Mouse (Mus musculus) G1E (cell line): ENCODE data around the gene Ppp1r3g. TPM values are rescaled to one million over a fixed set of nuclear protein-coding genes. Genes with fewer than 3 reads are reported as not detected.

ENCODE experiments used
- ATAC-seq: 2 replicates; pipeline ENCODE4 v1.8.0; 2016; ENCODE audit warnings: mild to moderate bottlenecking; ENCODE audit not compliant: insufficient number of reproducible peaks, poor library complexity, low FRiP score, severe bottlenecking; ENCODE audit errors: extremely low read depth
- DNase-seq: peaks from one replicate; pipeline ENCODE4 v3.0.0; 2012; ENCODE audit warnings: low spot score
- H3K27me3 ChIP-seq: 2 replicates; pipeline ENCODE4 v1.6.1; 2012; ENCODE audit warnings: mild to moderate bottlenecking, low read length, inconsistent platforms; ENCODE audit not compliant: insufficient read depth
- H3K36me3 ChIP-seq: replicated peaks from 2 replicates; pipeline ENCODE3; 2012; ENCODE audit warnings: mild to moderate bottlenecking, inconsistent platforms
- H3K4me1 ChIP-seq: 2 replicates; pipeline ENCODE4 v1.6.1; 2012; ENCODE audit warnings: low read depth, low read length, inconsistent platforms, mixed read lengths; ENCODE audit not compliant: insufficient read depth
- H3K4me3 ChIP-seq: 2 replicates; pipeline ENCODE4 v1.5.1; 2012; ENCODE audit warnings: low read depth, mild to moderate bottlenecking, inconsistent platforms, low read length, moderate library complexity, mixed read lengths
- H3K9me3 ChIP-seq: replicated peaks from 2 replicates; pipeline ENCODE4 v1.6.1; 2012; ENCODE audit warnings: inconsistent platforms
- CTCF ChIP-seq: IDR thresholded peaks from 2 replicates; pipeline ENCODE4 v1.5.1; 2012; ENCODE audit warnings: low read depth, low read length, inconsistent platforms, mixed read lengths
- GATA1 ChIP-seq: IDR thresholded peaks from 2 replicates; pipeline ENCODE4 v1.6.1; 2012; ENCODE audit warnings: borderline replicate concordance, low read length, inconsistent platforms, mixed read lengths
- GATA2 ChIP-seq: IDR thresholded peaks from 2 replicates; pipeline ENCODE4 v1.6.1; 2012; ENCODE audit warnings: low read depth, low read length, inconsistent platforms, borderline replicate concordance
- POLR2AphosphoS5 ChIP-seq: IDR thresholded peaks from 2 replicates; pipeline ENCODE4 v1.6.1; 2012; ENCODE audit warnings: low read depth, low read length, inconsistent platforms; ENCODE audit not compliant: insufficient replicate concordance
- TAL1 ChIP-seq: conservative IDR thresholded peaks from 2 replicates; pipeline ENCODE4 v1.6.1; 2012; ENCODE audit warnings: low read depth, low read length, inconsistent platforms, mixed read lengths
- polyA plus RNA-seq: library from polyadenylated mRNA; stranded (reverse); fragments of >175 nt; gene quantifications from 2 replicates; pipeline ENCODE4 v1.2.3, GENCODE M21; 2012
- total RNA-seq, 2 experiments: library from RNA; stranded (forward) in 1 of 2; stranded (reverse) in 1 of 2; fragments of 200-1000 nt in 1 of 2; fragments of >200 nt in 1 of 2; fragmentation: Nextera tagmentation in 1 of 2; gene quantifications; 2 replicates each; pipeline ENCODE4 v1.2.3; 2014 to 2017

Ppp1r3g gene
- total and polyA plus RNA-seq, 3 experiments = 0.05 to 0.10 TPM; not detected in 1

DNA sequence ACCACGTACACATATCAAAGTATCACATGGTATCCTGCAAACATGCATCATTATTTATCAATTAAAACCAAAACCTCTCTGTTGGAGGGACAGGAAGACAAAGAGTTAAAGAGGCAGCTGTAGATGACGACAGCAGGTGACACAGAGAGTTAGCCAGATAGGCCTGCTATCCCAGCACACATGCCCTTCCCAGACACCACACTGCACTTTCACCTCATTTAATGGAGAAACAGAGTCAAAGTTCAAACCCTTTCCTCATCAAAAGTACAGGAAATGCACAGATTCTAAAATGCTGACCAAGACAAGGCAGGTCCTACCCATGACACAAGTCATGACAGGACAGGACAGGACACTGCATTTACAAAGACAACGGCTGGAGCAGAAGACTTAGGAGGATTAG is 57.0 kb downstream of the Ppp1r3g start:
- ATAC-seq (no peak), DNase-seq (no peak)
- peaks cover 52% of the 10 kb centered on the region for H3K36me3 ChIP-seq
- H3K27me3 ChIP-seq = no peaks in the 10 kb centered on the region
- TF ChIP-seq GATA2 = no peak
- H3K4me1 ChIP-seq = peaks cover 14% of the 10 kb centered on the region; the same call in 1 of the 2 replicates
- H3K9me3 ChIP-seq = no peaks in the 10 kb centered on the region
- no peak overlapping the region for H3K4me3 ChIP-seq

DNA sequence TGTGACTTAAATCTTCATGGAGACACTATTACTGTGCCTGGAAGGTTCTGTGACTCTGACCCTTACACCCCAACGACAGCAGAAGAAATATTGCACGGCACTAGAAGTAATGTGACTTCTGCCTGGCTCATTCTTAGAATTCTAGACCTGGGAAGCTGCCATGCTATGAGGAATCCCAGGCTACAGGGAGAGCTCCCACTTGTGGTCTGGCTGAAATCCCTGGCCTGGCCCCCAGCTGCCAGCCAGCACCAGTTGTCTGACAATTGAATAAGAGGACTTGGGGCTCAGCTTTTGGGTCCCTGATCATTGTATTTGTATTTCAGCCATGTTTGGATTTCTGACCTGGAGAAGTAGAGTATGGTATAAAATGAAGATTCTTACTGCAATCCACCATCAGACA is 59.4 kb downstream of the Ppp1r3g start:
- no peak for ATAC-seq
- H3K9me3 ChIP-seq = no peaks in the 10 kb centered on the region
- no peak overlapping the region for H3K4me3 ChIP-seq
- peaks cover 14% of the 10 kb centered on the region; the same call in 1 of the 2 replicates for H3K4me1 ChIP-seq
- H3K27me3 ChIP-seq = no peaks in the 10 kb centered on the region
- DNase-seq = no peak
- TF ChIP-seq GATA2 = no peak
- TF ChIP-seq CTCF = no peak
- TF ChIP-seq POLR2AphosphoS5 = no peak
- no peak for TF ChIP-seq GATA1
- no peak for TF ChIP-seq TAL1
- H3K36me3 ChIP-seq = peaks cover 60% of the 10 kb centered on the region

DNA sequence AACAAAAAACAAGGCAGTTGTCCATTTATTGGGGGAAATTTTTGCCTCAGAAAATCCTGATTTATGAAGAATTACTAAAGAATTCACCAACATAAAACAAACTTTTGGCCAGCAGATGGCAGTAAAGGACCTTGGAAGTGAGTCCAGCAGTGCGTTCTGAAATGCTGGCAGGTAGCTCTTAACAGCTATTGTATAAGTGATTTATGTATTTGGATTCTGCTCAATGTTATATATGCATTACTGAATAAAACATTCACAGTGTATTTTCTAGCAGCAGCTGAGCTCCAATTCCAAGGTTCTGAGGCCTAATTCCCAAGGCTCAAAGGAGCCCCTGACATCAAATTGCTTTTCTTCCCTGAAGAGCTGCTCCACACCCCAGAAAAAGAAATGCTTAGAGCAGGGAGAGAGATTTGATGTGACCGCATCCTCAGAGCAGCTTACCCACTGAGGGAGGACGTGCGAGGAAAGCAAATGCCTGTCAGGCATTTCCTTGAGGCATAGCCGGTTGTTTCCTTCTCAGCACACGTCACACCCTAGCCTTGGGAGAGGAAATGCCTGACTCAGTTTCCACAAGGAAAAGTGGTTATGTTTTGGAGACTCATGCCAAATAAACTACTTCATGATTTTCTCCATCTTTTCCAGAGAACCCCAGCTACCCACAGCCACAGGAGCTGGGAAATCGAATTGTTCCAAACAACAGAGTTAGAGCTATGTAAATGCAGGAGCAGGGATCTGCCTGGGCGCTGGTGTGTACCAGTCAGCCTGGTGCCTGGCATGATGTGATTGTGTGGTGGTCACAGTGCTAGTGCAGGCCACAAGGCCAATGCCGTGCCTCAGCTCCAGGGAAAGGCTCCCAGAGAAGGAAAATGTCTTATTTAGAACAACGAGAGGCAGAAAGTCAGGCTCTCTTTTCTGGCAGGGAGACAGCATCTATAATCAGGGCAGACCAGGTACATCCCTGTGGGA is 61.0 kb downstream of the Ppp1r3g start:
- ATAC-seq (no peak), DNase-seq (peak; percentile 6)
- H3K27me3 ChIP-seq = no peaks in the 10 kb centered on the region
- H3K36me3 ChIP-seq = peaks cover 61% of the 10 kb centered on the region
- TF ChIP-seq TAL1 (no peak), GATA1 (no peak), GATA2 (no peak), CTCF (no peak), POLR2AphosphoS5 (no peak)
- H3K4me1 ChIP-seq = peaks cover 14% of the 10 kb centered on the region; the same call in 1 of the 2 replicates
- H3K9me3 ChIP-seq = no peaks in the 10 kb centered on the region
- H3K4me3 ChIP-seq = no peak overlapping the region

Other genes with a start within 250 kb of the Ppp1r3g start
- 11.4 and 17.8 TPM in 2 replicates for gene Rpp40, start 52.5 kb upstream of the Ppp1r3g start, total RNA-seq (2014; fragmentation: Nextera tagmentation)
- gene Rpp40, start 52.5 kb upstream of the Ppp1r3g start, total RNA-seq (2017) = 13.6 and 15.3 TPM in 2 replicates
- 13.2 and 14.3 TPM in 2 replicates for gene Rpp40, start 52.5 kb upstream of the Ppp1r3g start, polyA plus RNA-seq
- gene Fars2, start 158.6 kb downstream of the Ppp1r3g start, total RNA-seq (2014; fragmentation: Nextera tagmentation) = 30.8 and 57.6 TPM in 2 replicates
- gene Fars2, start 158.6 kb downstream of the Ppp1r3g start, total RNA-seq (2017) = 54.6 and 55.0 TPM in 2 replicates
- gene Fars2, start 158.6 kb downstream of the Ppp1r3g start, polyA plus RNA-seq = 32.0 and 35.9 TPM in 2 replicates
- 21.4 and 25.9 TPM in 2 replicates for gene Lyrm4, start 158.7 kb downstream of the Ppp1r3g start, total RNA-seq (2014; fragmentation: Nextera tagmentation)
- gene Lyrm4, start 158.7 kb downstream of the Ppp1r3g start, total RNA-seq (2017) = 32.4 and 35.3 TPM in 2 replicates
- gene Lyrm4, start 158.7 kb downstream of the Ppp1r3g start, polyA plus RNA-seq = 4.9 and 6.0 TPM in 2 replicates